Mouse (Mus musculus) embryonic facial prominence, embryonic 15.5 days (tissue): ENCODE results near the gene Slc9a5. TPM values are rescaled to one million over a fixed set of nuclear protein-coding genes. Genes with fewer than 3 reads are reported as not detected.

Experiments
- ATAC-seq: fragments of 200-750 bp; cut with Nextera tagmentation; 2 replicates; pipeline ENCODE4 v1.8.0; 2017; ENCODE audit warnings: low read depth, moderate TSS enrichment; ENCODE audit not compliant: insufficient number of reproducible peaks, low FRiP score, low TSS enrichment
- H3K27ac ChIP-seq: fragments of 300-500 bp; sonication (generic); replicated peaks from 2 replicates; pipeline ENCODE4 v1.5.1; 2015; ENCODE audit warnings: mild to moderate bottlenecking, inconsistent platforms
- H3K27me3 ChIP-seq: fragments of 300-500 bp; sonication (generic); 2 replicates; pipeline ENCODE4 v1.6.1; 2015; ENCODE audit warnings: inconsistent platforms
- H3K36me3 ChIP-seq: fragments of 300-500 bp; sonication (generic); 2 replicates; pipeline ENCODE4 v1.6.1; 2015; ENCODE audit warnings: mild to moderate bottlenecking, inconsistent platforms
- H3K4me1 ChIP-seq: fragments of 300-500 bp; sonication (generic); 2 replicates; pipeline ENCODE4 v1.6.1; 2015; ENCODE audit warnings: inconsistent platforms
- H3K4me2 ChIP-seq: fragments of 300-500 bp; sonication (generic); replicated peaks from 2 replicates; pipeline ENCODE4 v1.6.1; 2015; ENCODE audit warnings: mild to moderate bottlenecking, inconsistent platforms
- H3K4me3 ChIP-seq: fragments of 300-500 bp; sonication (generic); replicated peaks from 2 replicates; pipeline ENCODE4 v1.5.1; 2015; ENCODE audit warnings: mild to moderate bottlenecking, inconsistent platforms
- H3K9ac ChIP-seq: fragments of 300-500 bp; sonication (generic); 2 replicates; pipeline ENCODE4 v1.6.1; 2015; ENCODE audit warnings: inconsistent platforms
- H3K9me3 ChIP-seq: fragments of 300-500 bp; sonication (generic); replicated peaks from 2 replicates; pipeline ENCODE4 v1.6.1; 2016; ENCODE audit warnings: inconsistent platforms
- WGBS: fragments of 180-500 bp; shearing (Covaris S2); methylation state at CpG from one replicate; pipeline ENCODE4 v1.1.7; 2015; 5-methylcytosine and 5-hydroxymethylcytosine counted together
- polyA plus RNA-seq: library from polyadenylated mRNA; unstranded; fragments of >200 nt; fragmentation: Nextera tagmentation; extraction: Ambion mirVana; gene quantifications from 2 replicates; pipeline ENCODE4 v1.2.1, GENCODE M21; 2015

The Slc9a5 gene
- polyA plus RNA-seq, 1 experiment from 2014 or later = 3.4 TPM

DNA sequence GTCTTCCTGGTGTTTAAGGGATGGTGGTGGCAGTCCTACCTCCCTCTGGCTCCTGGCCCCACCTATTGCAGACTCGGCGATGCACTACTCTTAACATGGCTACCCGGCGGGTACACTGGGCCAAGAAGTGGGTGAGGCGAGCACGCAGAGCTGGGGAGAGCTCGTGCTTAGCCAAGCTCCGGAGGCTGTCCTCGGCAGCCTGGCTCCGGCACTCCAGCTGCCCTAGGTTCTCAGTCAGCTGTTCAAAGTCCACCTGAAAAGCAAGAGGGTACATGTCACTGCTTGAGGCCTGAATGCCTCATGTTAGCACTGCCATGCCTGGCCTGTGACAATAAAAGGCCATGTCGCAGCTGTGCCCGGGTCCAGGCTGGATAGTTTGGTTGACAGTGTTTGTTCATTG is 18.3 kb upstream of the Slc9a5 start:
- no peaks in the 10 kb centered on the region for H3K27me3 ChIP-seq
- H3K36me3 ChIP-seq = peaks cover 69% of the 10 kb centered on the region
- no peak for ATAC-seq
- H3K4me2 ChIP-seq = no peak overlapping the region
- WGBS = 91% methylated on average over 12 of the region's 12 CpGs
- H3K27ac ChIP-seq = no peak overlapping the region
- H3K9me3 ChIP-seq = no peaks in the 10 kb centered on the region
- H3K4me1 ChIP-seq = peaks cover 11% of the 10 kb centered on the region
- no peak overlapping the region for H3K4me3 ChIP-seq
- no peak overlapping the region for H3K9ac ChIP-seq

DNA sequence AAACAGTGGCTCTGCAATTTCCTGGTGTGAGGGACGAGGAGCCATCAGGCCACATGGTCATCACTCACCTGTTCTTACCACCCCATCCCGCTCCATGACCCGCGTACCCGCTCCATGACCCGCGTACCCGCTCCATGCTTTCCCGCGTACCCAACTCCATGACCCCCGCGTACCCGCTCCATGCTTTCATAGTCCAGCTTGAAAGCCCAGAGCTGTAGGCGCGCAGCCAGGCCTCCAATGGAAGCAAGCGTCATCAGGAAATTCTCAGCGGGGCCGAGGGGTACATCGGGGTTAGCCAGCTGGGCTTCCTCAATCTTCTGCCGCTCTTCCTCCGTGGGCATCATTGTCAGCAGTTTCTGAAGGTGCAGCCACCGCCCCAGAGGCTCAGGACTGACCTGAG is 17.2 kb upstream of the Slc9a5 start:
- Histone ChIP-seq H3K4me3 (no peak overlapping the region), H3K9ac (no peak overlapping the region), H3K36me3 (peaks cover 80% of the 10 kb centered on the region), H3K27ac (no peak overlapping the region), H3K4me1 (peaks cover 8% of the 10 kb centered on the region), H3K4me2 (no peak overlapping the region), H3K27me3 (no peaks in the 10 kb centered on the region), H3K9me3 (no peaks in the 10 kb centered on the region)
- ATAC-seq = no peak
- 94% methylated on average over 22 of the region's 22 CpGs for WGBS

DNA sequence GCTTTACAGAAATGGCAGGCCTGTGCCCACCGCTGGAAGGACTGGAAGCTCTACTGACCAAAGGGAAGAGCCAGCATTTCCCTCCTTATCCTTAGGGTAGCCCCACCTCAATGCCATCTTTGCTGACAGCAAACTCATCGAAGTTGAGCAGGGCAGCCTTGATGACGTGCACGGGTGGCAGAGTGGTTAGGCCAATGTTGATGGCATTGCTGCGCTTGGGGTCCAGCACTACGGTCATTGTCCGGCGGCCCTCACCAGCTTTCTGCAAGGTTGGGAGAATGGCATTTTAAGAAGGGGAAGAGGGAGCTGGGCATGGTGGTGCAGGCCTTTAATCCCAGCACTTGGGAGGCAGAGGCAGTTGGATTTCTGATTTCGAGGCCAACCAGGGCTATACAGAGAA is 16.7 kb upstream of the Slc9a5 start:
- H3K27ac ChIP-seq = no peak overlapping the region
- H3K9ac ChIP-seq = no peak overlapping the region
- H3K4me3 ChIP-seq = no peak overlapping the region
- peaks cover 7% of the 10 kb centered on the region for H3K4me1 ChIP-seq
- no peak for ATAC-seq
- WGBS = 93% methylated on average over 9 of the region's 9 CpGs
- H3K4me2 ChIP-seq = no peak overlapping the region
- no peaks in the 10 kb centered on the region for H3K9me3 ChIP-seq
- H3K36me3 ChIP-seq = peaks cover 85% of the 10 kb centered on the region
- H3K27me3 ChIP-seq = no peaks in the 10 kb centered on the region

DNA sequence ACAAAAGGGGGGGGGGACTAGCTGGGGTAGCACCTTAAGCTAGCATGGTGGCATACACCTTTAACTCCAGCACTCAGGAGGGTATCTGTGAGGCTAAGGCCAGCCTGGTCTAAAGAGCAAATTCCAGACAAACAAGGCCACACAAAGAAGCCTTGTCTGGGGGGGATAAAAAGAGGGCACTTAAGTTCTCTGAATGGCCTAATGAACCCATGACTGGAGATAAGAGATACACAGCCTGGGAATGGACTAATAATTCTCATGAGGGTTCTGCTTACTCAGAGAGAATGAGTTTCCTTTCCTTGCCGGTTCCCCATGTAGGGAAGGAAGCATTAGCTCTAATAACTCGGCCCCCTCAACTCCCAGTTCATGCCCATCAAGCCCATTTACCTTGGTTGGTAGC is 16.1 kb upstream of the Slc9a5 start:
- Histone ChIP-seq H3K27ac (no peak overlapping the region), H3K4me1 (peaks cover under 1% of the 10 kb centered on the region), H3K27me3 (no peaks in the 10 kb centered on the region), H3K4me2 (no peak overlapping the region), H3K9me3 (no peaks in the 10 kb centered on the region), H3K4me3 (no peak overlapping the region), H3K36me3 (peaks cover 87% of the 10 kb centered on the region), H3K9ac (no peak overlapping the region)
- WGBS = 62% methylated on average over 2 of the region's 2 CpGs
- ATAC-seq = no peak

DNA sequence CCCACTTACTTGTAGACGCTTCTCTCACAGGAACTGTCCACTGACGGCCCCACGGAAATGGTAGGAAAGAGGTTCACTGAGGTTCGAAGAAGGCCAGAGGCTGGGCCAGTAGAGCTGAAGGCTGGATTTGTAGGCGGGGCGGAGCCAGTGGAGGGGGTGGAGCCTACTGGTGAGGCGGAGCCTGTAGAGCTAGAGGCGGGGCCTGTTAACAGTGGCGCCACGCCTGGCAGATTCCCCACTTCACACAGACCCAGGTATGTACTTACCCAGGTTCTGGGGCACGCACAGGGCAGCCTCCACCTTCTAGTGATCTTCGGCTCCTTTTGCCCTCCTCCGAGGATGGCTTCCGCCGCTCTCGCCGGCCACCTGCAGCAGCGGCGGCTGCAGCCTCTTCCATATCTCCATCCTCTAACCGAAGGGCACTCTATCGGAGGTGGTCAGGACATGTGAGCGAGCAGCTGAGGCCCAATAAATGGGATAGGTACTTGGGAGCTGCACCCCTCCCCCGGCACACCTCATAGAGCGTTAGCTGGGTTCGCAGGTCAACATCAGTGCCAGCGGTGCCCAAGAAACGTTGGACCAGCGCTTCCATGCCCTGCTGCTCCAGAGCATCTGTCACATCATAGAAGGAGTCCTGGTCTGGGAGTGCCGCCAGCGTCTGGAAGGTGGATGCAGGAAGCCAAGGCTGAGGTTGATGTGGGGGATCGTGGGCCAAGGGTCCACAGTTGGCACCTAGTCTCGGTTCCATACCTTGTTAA is 12.1 kb upstream of the Slc9a5 start:
- peaks cover 19% of the 10 kb centered on the region for H3K4me1 ChIP-seq
- no peak overlapping the region for H3K9ac ChIP-seq
- no peak overlapping the region for H3K27ac ChIP-seq
- no peak overlapping the region for H3K4me3 ChIP-seq
- peaks cover 50% of the 10 kb centered on the region for H3K36me3 ChIP-seq
- no peaks in the 10 kb centered on the region for H3K27me3 ChIP-seq
- H3K9me3 ChIP-seq = no peaks in the 10 kb centered on the region
- 65% methylated on average over 32 of the region's 32 CpGs for WGBS
- H3K4me2 ChIP-seq = no peak overlapping the region
- ATAC-seq = no peak

DNA sequence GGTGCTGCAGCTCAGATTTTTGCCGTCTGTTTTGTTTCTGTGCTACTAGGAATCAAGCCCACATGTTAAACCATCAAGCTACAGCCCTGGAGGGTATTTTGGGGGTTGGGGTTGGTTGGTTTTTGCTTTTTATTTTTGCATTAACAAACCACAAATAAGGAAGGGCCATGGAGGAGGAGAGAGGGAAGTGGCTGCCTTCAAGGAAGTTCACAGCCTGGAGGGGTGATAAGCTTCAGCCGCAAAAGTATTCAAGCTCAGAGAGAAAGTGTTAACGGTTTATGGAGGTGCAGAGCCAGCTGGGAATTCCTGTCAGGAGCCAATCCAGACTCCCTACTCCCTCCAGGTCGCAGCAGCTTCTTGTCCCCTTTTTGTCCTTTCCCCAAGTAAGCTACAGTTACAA is 9.7 kb upstream of the Slc9a5 start:
- 20% methylated on average over 4 of the region's 4 CpGs for WGBS
- Histone ChIP-seq H3K4me1 (peaks cover 23% of the 10 kb centered on the region), H3K4me2 (no peak overlapping the region), H3K27me3 (no peaks in the 10 kb centered on the region), H3K9me3 (no peaks in the 10 kb centered on the region), H3K4me3 (no peak overlapping the region), H3K9ac (no peak overlapping the region), H3K36me3 (peaks cover 27% of the 10 kb centered on the region), H3K27ac (0 out of 2 replicates have a peak overlapping the region, but pooled peaks have one; percentile 28)
- ATAC-seq = no peak

DNA sequence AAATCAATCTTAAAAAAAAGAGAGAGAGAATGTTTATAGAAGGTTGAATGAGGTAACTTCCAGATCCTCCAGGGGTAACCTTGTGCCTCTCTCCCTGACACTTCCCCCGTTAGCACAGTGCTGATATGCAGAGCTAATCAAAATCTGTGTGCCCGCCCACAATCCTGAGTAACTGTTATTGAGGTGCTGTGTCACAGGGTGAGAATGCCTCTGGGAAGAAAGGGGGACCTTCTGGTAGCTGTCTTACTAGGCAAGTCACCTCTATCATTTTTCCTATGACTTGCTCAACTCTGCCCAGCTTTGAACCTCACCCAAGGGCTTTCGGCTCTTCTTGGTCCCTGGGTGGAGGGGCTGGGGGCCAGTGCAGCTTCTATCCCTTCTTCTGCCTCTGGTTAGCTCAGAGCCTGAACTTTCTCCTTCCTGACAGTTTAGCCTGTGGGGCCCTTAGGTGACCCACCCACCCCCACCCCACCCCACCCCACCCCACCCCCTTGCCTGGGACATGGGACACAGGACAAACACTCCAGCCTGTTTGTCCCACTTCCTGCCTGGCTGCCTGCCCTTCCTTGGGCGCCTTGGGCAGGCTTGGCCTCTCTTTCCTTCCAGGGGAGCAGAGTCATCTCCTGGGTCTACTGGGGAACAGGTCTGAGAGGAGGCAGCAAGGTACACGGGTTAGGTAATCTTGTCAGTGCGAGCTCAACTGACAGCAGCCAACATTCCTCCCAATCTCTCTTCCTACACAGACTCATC is 8.6 kb upstream of the Slc9a5 start:
- peaks cover 31% of the 10 kb centered on the region for H3K4me1 ChIP-seq
- peaks cover 19% of the 10 kb centered on the region for H3K36me3 ChIP-seq
- no peak overlapping the region for H3K4me2 ChIP-seq
- no peak overlapping the region for H3K27ac ChIP-seq
- WGBS = 76% methylated on average over 6 of the region's 6 CpGs
- H3K9ac ChIP-seq = no peak overlapping the region
- ATAC-seq = no peak
- no peaks in the 10 kb centered on the region for H3K9me3 ChIP-seq
- no peak overlapping the region for H3K4me3 ChIP-seq
- H3K27me3 ChIP-seq = no peaks in the 10 kb centered on the region

DNA sequence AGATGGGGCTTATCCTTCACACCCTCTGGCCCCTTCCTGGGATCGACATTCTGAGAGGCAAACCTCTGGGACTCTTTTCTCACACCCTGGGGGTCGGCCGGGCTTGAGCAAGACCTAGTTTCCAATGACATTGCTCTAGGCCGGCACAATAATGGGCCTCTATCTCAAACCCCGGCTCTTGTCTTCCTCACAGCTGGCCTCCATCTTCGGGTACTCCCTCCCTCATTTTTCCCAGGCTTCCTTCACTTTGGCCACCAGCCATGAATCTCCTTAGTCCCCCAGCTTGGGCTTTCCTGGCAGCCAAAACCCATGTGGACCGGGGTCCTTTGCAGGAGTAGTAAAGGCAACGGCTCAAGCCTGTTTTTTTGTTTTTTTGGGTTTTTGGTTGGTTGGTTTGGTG is 7.2 kb upstream of the Slc9a5 start:
- Histone ChIP-seq H3K4me1 (peaks cover 45% of the 10 kb centered on the region), H3K27me3 (no peaks in the 10 kb centered on the region), H3K4me2 (no peak overlapping the region), H3K4me3 (no peak overlapping the region), H3K9ac (no peak overlapping the region), H3K27ac (no peak overlapping the region), H3K36me3 (peaks cover 8% of the 10 kb centered on the region), H3K9me3 (no peaks in the 10 kb centered on the region)
- 35% methylated on average over 8 of the region's 8 CpGs for WGBS
- no peak for ATAC-seq

DNA sequence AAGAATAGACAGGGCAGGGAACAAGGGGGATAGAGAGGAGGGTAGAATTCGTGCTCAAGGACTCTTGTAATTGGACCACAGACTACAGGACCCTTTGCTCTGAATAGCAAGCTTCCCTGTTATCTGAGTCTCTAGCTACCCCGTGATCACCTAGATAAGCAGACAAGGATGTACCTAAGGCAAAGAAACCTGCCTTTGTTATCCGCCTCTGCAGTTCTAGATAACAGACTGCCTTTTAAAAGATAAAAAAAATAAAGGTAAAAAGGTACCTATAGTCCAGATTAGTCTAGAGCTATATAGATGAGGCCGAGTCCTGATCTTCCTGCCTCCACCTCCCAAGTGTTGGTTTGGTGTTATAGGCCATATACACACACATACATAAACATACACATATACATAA is 5.9 kb upstream of the Slc9a5 start:
- Histone ChIP-seq H3K27me3 (no peaks in the 10 kb centered on the region), H3K36me3 (no peaks in the 10 kb centered on the region), H3K4me1 (peaks cover 56% of the 10 kb centered on the region), H3K27ac (no peak overlapping the region), H3K9ac (no peak overlapping the region), H3K4me2 (no peak overlapping the region), H3K4me3 (no peak overlapping the region), H3K9me3 (no peaks in the 10 kb centered on the region)
- WGBS = 71% methylated on average over 4 of the region's 4 CpGs
- ATAC-seq = no peak

DNA sequence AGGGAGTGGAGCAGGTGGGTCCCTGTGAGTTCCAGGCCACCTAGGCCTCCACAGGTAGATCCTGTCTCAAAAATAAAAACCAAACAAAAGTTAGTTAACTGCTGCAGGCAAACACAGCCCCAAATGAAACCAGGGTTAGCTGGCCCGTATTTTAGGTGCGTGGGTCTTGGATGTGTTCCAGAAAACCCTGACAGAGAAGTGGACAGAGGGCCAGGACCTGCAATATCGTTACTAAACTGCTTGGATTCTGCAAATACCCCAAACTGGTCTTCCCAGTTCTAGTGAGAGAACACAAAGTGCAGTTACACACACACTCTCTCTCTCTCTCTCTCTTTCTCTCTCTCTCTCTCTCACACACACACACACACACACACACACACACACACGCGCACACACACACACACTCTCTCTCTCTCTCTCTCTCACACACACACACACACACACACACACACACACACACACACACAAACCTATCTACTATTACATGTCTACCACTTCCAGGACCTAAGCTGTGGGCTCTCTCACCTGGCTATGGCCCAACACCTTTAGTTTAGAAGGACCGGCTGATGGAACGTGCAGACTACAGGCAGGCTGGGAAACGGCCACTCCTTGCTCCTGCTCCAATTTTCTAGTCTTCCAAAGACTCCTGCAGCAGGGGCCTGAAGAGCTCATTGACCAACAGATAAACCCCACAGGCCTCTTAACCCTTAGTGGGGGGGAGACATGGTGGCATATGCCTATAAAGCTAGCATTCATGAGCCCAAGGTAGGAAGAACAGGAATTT is 4.7 kb upstream of the Slc9a5 start:
- Histone ChIP-seq H3K4me1 (peaks cover 58% of the 10 kb centered on the region), H3K4me2 (no peak overlapping the region), H3K9me3 (no peaks in the 10 kb centered on the region), H3K27ac (no peak overlapping the region), H3K4me3 (no peak overlapping the region), H3K36me3 (no peaks in the 10 kb centered on the region), H3K9ac (no peak overlapping the region), H3K27me3 (no peaks in the 10 kb centered on the region)
- 71% methylated on average over 8 of the region's 8 CpGs for WGBS
- ATAC-seq = no peak
